Mouse (Mus musculus): ENCODE measurements around the gene Gtf2i.

The Gtf2i gene

DNA sequence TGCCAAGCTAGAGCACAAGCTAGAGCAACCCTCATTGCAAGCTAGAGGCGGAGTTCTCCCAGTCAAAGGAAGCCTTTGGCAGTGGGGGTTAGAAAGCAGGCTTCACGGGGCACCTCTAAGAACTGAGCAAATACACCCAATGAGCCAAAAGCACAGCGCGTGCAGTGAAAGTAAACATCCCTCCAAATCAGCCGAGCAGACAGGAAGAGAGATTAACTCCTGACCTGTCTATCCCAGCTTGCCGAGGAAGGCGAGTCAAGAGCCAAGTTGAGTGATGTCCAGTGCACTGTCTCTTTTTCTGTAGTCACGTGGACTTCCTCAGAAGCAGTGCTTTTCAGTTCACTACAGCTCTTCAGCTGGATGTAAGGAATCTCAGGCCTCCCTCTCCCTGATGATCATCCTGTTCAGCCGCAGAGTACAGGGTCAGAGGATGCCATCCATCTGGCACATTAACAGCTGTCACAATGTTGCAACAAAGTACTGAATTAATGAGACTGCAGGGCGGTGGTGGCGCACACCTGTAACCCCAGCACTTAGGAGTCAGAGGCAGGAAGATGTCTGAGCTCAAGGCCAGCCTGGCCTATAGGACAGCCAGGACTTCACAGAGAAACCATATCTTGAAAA is 104.5 kb downstream of the Gtf2i start:
- DNase-seq (ENCODE audit: low spot score), result no peak

DNA sequence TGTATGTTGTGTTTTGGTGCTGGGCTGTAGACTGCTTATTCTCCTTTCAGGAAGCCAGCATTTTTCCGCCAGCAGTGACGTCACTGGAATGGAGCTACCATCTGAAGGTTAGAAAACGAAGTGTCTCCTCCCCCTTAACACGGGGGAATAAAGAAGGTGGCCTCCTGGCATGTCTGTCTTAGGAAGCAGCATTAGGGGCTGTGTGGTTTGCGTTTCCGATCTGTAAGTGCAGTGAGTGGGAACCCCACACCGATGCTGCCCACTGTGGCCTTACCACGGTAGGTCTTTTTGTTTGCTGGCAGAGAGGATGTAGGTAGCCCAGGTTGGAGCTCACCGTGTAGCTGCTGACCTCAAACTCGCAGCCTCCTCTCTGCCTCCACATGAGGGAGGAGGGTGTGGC is 107.8 kb downstream of the Gtf2i start:
- DNase-seq (ENCODE audit: low spot score), result no peak

DNA sequence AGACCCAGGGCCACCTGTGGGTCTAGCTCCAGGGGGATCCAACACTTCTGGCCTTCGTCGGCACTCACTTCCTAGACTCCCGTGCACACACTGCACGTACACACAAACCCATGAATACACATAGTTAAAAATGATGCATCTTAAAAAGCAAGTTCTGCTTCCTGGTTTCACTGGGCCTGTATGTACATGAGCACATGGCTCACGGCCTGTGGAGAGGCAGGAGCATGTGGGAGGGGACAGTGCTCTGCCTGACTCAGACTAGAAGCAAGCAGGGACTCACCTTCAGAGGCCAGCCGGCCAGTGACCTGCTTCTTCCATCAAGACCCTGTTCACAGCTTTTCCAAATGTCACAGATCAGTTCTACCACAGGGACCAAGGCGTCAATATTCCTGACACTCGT is 120.9 kb downstream of the Gtf2i start:
- no peak for DNase-seq (ENCODE audit: low spot score)

DNA sequence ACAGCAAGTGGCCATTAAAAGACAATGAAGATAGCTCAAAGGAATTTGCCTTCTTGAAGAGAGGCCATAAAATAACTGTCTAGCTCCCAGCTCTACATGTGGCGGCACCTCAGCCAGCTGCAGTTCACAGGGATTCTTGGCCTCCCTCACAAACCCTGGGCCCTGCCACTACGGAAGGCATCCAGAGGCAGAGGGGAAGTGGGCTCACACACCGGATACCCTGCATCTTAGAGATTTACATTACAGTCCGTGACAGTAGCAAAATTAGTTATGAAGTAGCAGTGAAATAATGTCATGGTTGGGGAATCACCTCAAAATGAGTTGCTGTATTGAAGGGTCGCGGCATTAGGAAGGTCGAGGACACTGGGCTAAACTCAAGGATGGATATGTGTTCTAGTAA is 126.0 kb downstream of the Gtf2i start:
- DNase-seq (ENCODE audit: low spot score), result no peak

All from layer of hippocampus, adult 11-12 months (tissue).